Mouse (Mus musculus) neural tube, embryonic 14.5 days (tissue): ENCODE measurements around the gene Tenm4. TPM values are rescaled to one million over a fixed set of nuclear protein-coding genes. Genes with fewer than 3 reads are reported as not detected.

Source experiments
- ATAC-seq: fragments of 200-750 bp; cut with Nextera tagmentation; 2 replicates; pipeline ENCODE4 v1.8.0; 2017; ENCODE audit warnings: low read depth, mild to moderate bottlenecking, moderate TSS enrichment, moderate library complexity
- H3K27ac ChIP-seq: fragments of 300-500 bp; sonication (generic); 2 replicates; pipeline ENCODE4 v1.5.1; 2014; ENCODE audit warnings: low read depth, mild to moderate bottlenecking, control low read depth, low read length, moderate library complexity, mixed read lengths
- H3K27me3 ChIP-seq: fragments of 300-500 bp; sonication (generic); 2 replicates; pipeline ENCODE4 v1.6.1; 2014; ENCODE audit warnings: low read length; ENCODE audit not compliant: control insufficient read depth, insufficient read depth
- H3K36me3 ChIP-seq: fragments of 300-500 bp; sonication (generic); 2 replicates; pipeline ENCODE4 v1.6.1; 2014; ENCODE audit warnings: low read length, mixed read lengths; ENCODE audit not compliant: control insufficient read depth, insufficient read depth
- H3K4me1 ChIP-seq: fragments of 300-500 bp; sonication (generic); 2 replicates; pipeline ENCODE4 v1.6.1; 2014; ENCODE audit warnings: low read length; ENCODE audit not compliant: control insufficient read depth, insufficient read depth
- H3K4me2 ChIP-seq: fragments of 300-500 bp; sonication (generic); 2 replicates; pipeline ENCODE4 v1.6.1; 2014; ENCODE audit warnings: mild to moderate bottlenecking, low read depth, low read length, control low read depth
- H3K4me3 ChIP-seq: fragments of 300-500 bp; sonication (generic); 2 replicates; pipeline ENCODE4 v1.5.1; 2014; ENCODE audit warnings: low read depth, low read length, control low read depth, mixed read lengths
- H3K9ac ChIP-seq: fragments of 300-500 bp; sonication (generic); replicated peaks from 2 replicates; pipeline ENCODE4 v1.6.1; 2014; ENCODE audit warnings: low read depth, mild to moderate bottlenecking, control low read depth, low read length, mixed read lengths
- H3K9me3 ChIP-seq: fragments of 300-500 bp; sonication (generic); 2 replicates; pipeline ENCODE4 v1.6.1; 2016; ENCODE audit warnings: low read length; ENCODE audit not compliant: control insufficient read depth
- WGBS: fragments of 180-500 bp; shearing (Covaris S2); extraction: QIAGEN DNeasy Blood & Tissue Kit; methylation state at CpG from one replicate; pipeline ENCODE4 v1.1.7; 2014; 5-methylcytosine and 5-hydroxymethylcytosine counted together
- polyA plus RNA-seq: library from polyadenylated mRNA; unstranded; fragments of >200 nt; fragmentation: Nextera tagmentation; extraction: Ambion mirVana; gene quantifications from 2 replicates; pipeline ENCODE4 v1.2.1, GENCODE M21; 2014

Gene Tenm4
- polyA plus RNA-seq, 1 experiment from 2014 or later: 54.8 TPM

- ATAC-seq: no peak
- H3K27me3 ChIP-seq: no peaks in the 10 kb centered on the region
- H3K9me3 ChIP-seq: no peaks in the 10 kb centered on the region
- H3K36me3 ChIP-seq: no peaks in the 10 kb centered on the region
- peaks cover 12% of the 10 kb centered on the region for H3K4me1 ChIP-seq
- WGBS: 76% methylated on average over 8 of the region's 8 CpGs
- no peak overlapping the region for H3K4me3 ChIP-seq
- no peak overlapping the region for H3K4me2 ChIP-seq
- H3K27ac ChIP-seq: no peak overlapping the region
- no peak overlapping the region for H3K9ac ChIP-seq
Observed at GRCm38 (mm10) chr7:96666366-96666896, 495.4 kb downstream of the Tenm4 start.

GRCm38 (mm10) chr7:96667688-96668087 is 496.6 kb downstream of the Tenm4 start:
- Histone ChIP-seq H3K36me3 (no peaks in the 10 kb centered on the region), H3K9ac (no peak overlapping the region), H3K4me2 (no peak overlapping the region), H3K4me3 (no peak overlapping the region), H3K27ac (no peak overlapping the region), H3K4me1 (peaks cover 7% of the 10 kb centered on the region; the same call in 1 of the 2 replicates), H3K27me3 (no peaks in the 10 kb centered on the region), H3K9me3 (no peaks in the 10 kb centered on the region)
- ATAC-seq: no peak
- WGBS: 91% methylated on average over 6 of the region's 6 CpGs

GRCm38 (mm10) chr7:96670095-96670494 is 499.0 kb downstream of the Tenm4 start:
- no peak overlapping the region for H3K4me2 ChIP-seq
- H3K27me3 ChIP-seq: no peaks in the 10 kb centered on the region
- no peak overlapping the region for H3K27ac ChIP-seq
- no peaks in the 10 kb centered on the region for H3K36me3 ChIP-seq
- H3K4me1 ChIP-seq: peaks cover 10% of the 10 kb centered on the region; the same call in 1 of the 2 replicates
- no peak overlapping the region for H3K4me3 ChIP-seq
- H3K9me3 ChIP-seq: no peaks in the 10 kb centered on the region
- 61% methylated on average over 3 of the region's 3 CpGs for WGBS
- H3K9ac ChIP-seq: no peak overlapping the region
- ATAC-seq: no peak

- H3K27me3 ChIP-seq: no peaks in the 10 kb centered on the region
- H3K4me3 ChIP-seq: no peak overlapping the region
- peak; percentile 74; the same call in 1 of the 2 replicates for ATAC-seq
- no peaks in the 10 kb centered on the region for H3K36me3 ChIP-seq
- H3K27ac ChIP-seq: no peak overlapping the region
- H3K4me1 ChIP-seq: peaks cover 10% of the 10 kb centered on the region; the same call in 1 of the 2 replicates
- H3K4me2 ChIP-seq: no peak overlapping the region
- 15% methylated on average over 6 of the region's 6 CpGs for WGBS
- no peak overlapping the region for H3K9ac ChIP-seq
- H3K9me3 ChIP-seq: no peaks in the 10 kb centered on the region
Observed at GRCm38 (mm10) chr7:96672322-96672914, 501.4 kb downstream of the Tenm4 start.

GRCm38 (mm10) chr7:96677082-96677481 is 506.0 kb downstream of the Tenm4 start:
- ATAC-seq: no peak
- no peaks in the 10 kb centered on the region for H3K9me3 ChIP-seq
- no peak overlapping the region for H3K4me3 ChIP-seq
- no peak overlapping the region for H3K4me2 ChIP-seq
- no peak overlapping the region for H3K9ac ChIP-seq
- H3K27me3 ChIP-seq: no peaks in the 10 kb centered on the region
- H3K27ac ChIP-seq: no peak overlapping the region
- peaks cover 25% of the 10 kb centered on the region for H3K4me1 ChIP-seq
- 90% methylated on average over 2 of the region's 2 CpGs for WGBS
- no peaks in the 10 kb centered on the region for H3K36me3 ChIP-seq

- WGBS: 89% methylated on average over 4 of the region's 4 CpGs
- no peaks in the 10 kb centered on the region for H3K27me3 ChIP-seq
- no peak overlapping the region for H3K4me2 ChIP-seq
- no peak for ATAC-seq
- no peaks in the 10 kb centered on the region for H3K9me3 ChIP-seq
- H3K4me3 ChIP-seq: no peak overlapping the region
- H3K36me3 ChIP-seq: no peaks in the 10 kb centered on the region
- no peak overlapping the region for H3K27ac ChIP-seq
- no peak overlapping the region for H3K9ac ChIP-seq
- peaks cover 23% of the 10 kb centered on the region for H3K4me1 ChIP-seq
Observed at GRCm38 (mm10) chr7:96678236-96678635, 507.2 kb downstream of the Tenm4 start.

- H3K4me1 ChIP-seq: peaks cover 26% of the 10 kb centered on the region
- no peaks in the 10 kb centered on the region for H3K36me3 ChIP-seq
- no peak overlapping the region for H3K4me2 ChIP-seq
- no peak for ATAC-seq
- H3K27ac ChIP-seq: no peak overlapping the region
- H3K9ac ChIP-seq: no peak overlapping the region
- WGBS: 25% methylated on average over 1 of the region's 1 CpGs
- H3K27me3 ChIP-seq: no peaks in the 10 kb centered on the region
- no peaks in the 10 kb centered on the region for H3K9me3 ChIP-seq
- H3K4me3 ChIP-seq: no peak overlapping the region
Observed at GRCm38 (mm10) chr7:96679746-96680145, 508.7 kb downstream of the Tenm4 start.

- Histone ChIP-seq H3K27me3 (no peaks in the 10 kb centered on the region), H3K4me2 (no peak overlapping the region), H3K9ac (no peak overlapping the region), H3K9me3 (no peaks in the 10 kb centered on the region), H3K27ac (peak overlapping the region; percentile 22; the same call in 1 of the 2 replicates), H3K4me3 (no peak overlapping the region), H3K36me3 (no peaks in the 10 kb centered on the region), H3K4me1 (peaks cover 26% of the 10 kb centered on the region)
- 90% methylated on average over 5 of the region's 5 CpGs for WGBS
- ATAC-seq: no peak
Observed at GRCm38 (mm10) chr7:96680405-96680804, 509.4 kb downstream of the Tenm4 start.

GRCm38 (mm10) chr7:96681808-96682207 is 510.8 kb downstream of the Tenm4 start:
- H3K36me3 ChIP-seq: no peaks in the 10 kb centered on the region
- no peak overlapping the region for H3K4me2 ChIP-seq
- H3K27me3 ChIP-seq: no peaks in the 10 kb centered on the region
- peaks cover 26% of the 10 kb centered on the region for H3K4me1 ChIP-seq
- H3K27ac ChIP-seq: no peak overlapping the region
- no peak overlapping the region for H3K4me3 ChIP-seq
- ATAC-seq: no peak
- H3K9me3 ChIP-seq: no peaks in the 10 kb centered on the region
- WGBS: 65% methylated on average over 4 of the region's 4 CpGs
- H3K9ac ChIP-seq: no peak overlapping the region
